Mouse (Mus musculus): ENCODE measurements around the gene Actr5. TPM values are rescaled to one million over a fixed set of nuclear protein-coding genes. Genes with fewer than 3 reads are reported as not detected.

Actr5 gene
- polyA plus RNA-seq, 1 experiment, result 7.7 TPM

GRCm38 (mm10) chr2:158609681-158610080 lies 15.0 kb upstream of the Actr5 start:
- Histone ChIP-seq H3K36me3 (ENCODE audit: control insufficient read depth, insufficient read depth, low read length) (no peaks in the 10 kb centered on the region), H3K4me1 (ENCODE audit: control insufficient read depth, insufficient read depth, insufficient read length, low read length) (no peaks in the 10 kb centered on the region; the same call in 1 of the 2 replicates), H3K27ac (ENCODE audit: insufficient read depth, low read depth, low read length) (no peak overlapping the region), H3K4me3 (ENCODE audit: low read depth, low read length) (no peak overlapping the region), H3K27me3 (ENCODE audit: control insufficient read depth, insufficient read depth, low read length) (peaks cover 81% of the 10 kb centered on the region)
- WGBS, result 4% methylated on average over 27 of the region's 27 CpGs
- TF ChIP-seq POLR2A (IDR thresholded peaks at IDR 0.05; ENCODE audit: low read depth, low read length) (no peak), CTCF (IDR thresholded peaks at IDR 0.05; ENCODE audit: extremely low read depth, insufficient read length, insufficient replicate concordance, low read depth, low read length) (no peak)

DNA sequence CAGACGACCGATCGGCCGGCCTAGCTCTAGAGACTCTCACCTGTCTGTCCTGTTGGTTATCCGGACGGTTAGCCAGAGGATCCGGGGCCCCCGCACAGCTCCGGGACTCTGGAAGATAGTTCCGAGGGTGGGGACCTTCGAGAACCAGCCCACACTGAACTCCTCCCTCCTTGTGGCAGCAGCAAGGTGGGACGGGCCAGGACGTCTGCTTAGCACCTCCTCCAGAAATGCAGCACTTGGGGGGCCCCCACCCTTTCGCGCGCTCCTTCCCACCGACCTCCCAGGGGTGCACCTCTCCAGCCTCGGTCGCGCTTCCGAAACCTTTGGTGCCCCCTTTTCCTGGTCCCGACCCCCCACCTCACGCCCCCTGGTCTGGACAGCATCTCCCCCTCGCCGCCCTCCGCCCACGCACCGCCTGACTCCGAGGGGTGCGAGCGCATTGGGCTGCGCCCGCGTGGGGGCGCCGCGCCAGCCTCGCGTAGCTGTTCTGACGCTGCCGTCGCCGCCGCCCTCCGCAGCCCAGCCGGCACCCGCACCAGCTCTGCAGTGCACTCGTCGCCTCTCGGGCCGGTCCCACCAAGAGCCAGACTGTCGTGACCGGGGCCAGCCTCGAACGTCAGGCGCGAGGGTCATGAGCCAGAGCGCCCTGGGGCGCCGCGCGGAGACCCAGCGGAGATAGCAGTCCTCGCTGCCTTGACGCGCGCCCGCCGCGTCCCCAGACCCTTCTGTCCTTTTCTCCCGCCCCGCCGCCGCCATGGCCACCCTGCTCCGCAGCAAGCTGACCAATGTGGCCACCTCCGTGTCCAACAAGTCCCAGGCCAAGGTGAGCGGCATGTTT lies 14.0 kb upstream of the Actr5 start, which contains the start of gene Slc32a1:
Gene Slc32a1 (plus strand): TSS at position 280 of the 838 bp plus-strand sequence.
- Histone ChIP-seq H3K27ac (ENCODE audit: insufficient read depth, low read depth, low read length) (no peak within 1 kb of the TSS), H3K27me3 (ENCODE audit: control insufficient read depth, insufficient read depth, low read length) (peaks cover 84% of the 10 kb centered on the region)

GRCm38 (mm10) chr2:158611326-158611719 lies 13.4 kb upstream of the Actr5 start:
- peaks cover 90% of the 10 kb centered on the region for H3K27me3 ChIP-seq (ENCODE audit: control insufficient read depth, insufficient read depth, low read length)

More for the DNA sequence above, 14.0 kb upstream of the Actr5 start, which contains the start of gene Slc32a1:
- no peaks in the 10 kb centered on the region for H3K36me3 ChIP-seq (ENCODE audit: control insufficient read depth, insufficient read depth, low read length)
- no peak within 1 kb of the TSS for H3K4me3 ChIP-seq (ENCODE audit: low read depth, low read length)
- TF ChIP-seq POLR2A (IDR thresholded peaks at IDR 0.05; ENCODE audit: low read depth, low read length) (no peak), CTCF (IDR thresholded peaks at IDR 0.05; ENCODE audit: extremely low read depth, insufficient read length, insufficient replicate concordance, low read depth, low read length) (no peak)
- 2% methylated on average over 77 of the region's 77 CpGs for WGBS
- H3K4me1 ChIP-seq (ENCODE audit: control insufficient read depth, insufficient read depth, insufficient read length, low read length), result no peaks in the 10 kb centered on the region; the same call in 1 of the 2 replicates

DNA sequence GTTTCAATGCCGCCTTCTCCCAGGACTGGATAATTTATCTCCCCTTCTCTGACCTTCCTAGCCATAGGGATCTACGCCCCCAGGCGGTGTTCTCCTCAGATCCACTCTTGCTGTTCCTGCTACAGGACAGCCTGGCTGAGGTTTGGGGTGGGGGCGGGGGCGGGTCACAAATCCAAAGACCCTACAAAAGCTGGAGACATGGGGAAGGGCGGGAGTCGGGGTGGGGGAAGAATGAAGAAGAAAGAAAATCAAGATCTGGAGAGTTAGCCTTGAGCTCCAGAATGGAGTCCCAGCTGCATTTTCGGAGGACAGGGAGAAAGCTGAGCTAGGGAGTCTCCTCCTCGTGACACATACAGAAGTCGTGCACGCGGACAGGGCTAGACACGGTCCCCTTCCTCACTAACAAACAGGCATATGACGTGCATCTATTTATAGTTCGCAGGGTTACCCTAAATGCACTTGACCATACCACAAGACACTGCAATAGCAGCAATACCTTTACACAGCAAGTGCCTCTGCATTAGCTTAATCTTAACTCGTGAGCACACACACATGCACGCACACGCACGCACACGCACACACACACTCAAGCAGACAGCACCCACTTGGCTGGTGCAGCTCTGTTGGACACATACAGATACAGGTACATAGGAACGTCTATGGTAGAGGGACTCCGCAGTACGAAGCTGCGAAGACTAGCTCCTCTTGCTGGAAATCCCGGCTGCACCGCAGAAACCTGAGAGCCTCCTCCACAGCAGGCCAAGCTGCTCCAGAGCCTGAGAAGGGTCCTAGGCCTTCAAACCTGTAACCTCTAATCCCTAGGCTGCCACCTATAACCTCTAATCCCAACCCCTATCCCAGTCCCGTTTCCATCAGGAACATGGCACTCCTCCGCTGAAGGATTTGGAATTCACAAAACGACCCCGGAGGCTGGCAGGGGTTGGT lies 12.7 kb upstream of the Actr5 start:
- Histone ChIP-seq H3K4me1 (ENCODE audit: control insufficient read depth, insufficient read depth, insufficient read length, low read length) (no peaks in the 10 kb centered on the region; the same call in 1 of the 2 replicates), H3K27me3 (ENCODE audit: control insufficient read depth, insufficient read depth, low read length) (peaks cover 94% of the 10 kb centered on the region), H3K27ac (ENCODE audit: insufficient read depth, low read depth, low read length) (no peak overlapping the region), H3K4me3 (ENCODE audit: low read depth, low read length) (no peak overlapping the region), H3K36me3 (ENCODE audit: control insufficient read depth, insufficient read depth, low read length) (no peaks in the 10 kb centered on the region)
- TF ChIP-seq POLR2A (IDR thresholded peaks at IDR 0.05; ENCODE audit: low read depth, low read length), result no peak
- TF ChIP-seq CTCF (IDR thresholded peaks at IDR 0.05; ENCODE audit: extremely low read depth, insufficient read length, insufficient replicate concordance, low read depth, low read length), result no peak
- WGBS, result 8% methylated on average over 30 of the region's 30 CpGs

More at GRCm38 (mm10) chr2:158611326-158611719, 13.4 kb upstream of the Actr5 start:
- WGBS, result 2% methylated on average over 30 of the region's 30 CpGs
- TF ChIP-seq POLR2A (IDR thresholded peaks at IDR 0.05; ENCODE audit: low read depth, low read length) (no peak), CTCF (IDR thresholded peaks at IDR 0.05; ENCODE audit: extremely low read depth, insufficient read length, insufficient replicate concordance, low read depth, low read length) (no peak)
- Histone ChIP-seq H3K4me1 (ENCODE audit: control insufficient read depth, insufficient read depth, insufficient read length, low read length) (no peaks in the 10 kb centered on the region; the same call in 1 of the 2 replicates), H3K27ac (ENCODE audit: insufficient read depth, low read depth, low read length) (no peak overlapping the region), H3K36me3 (ENCODE audit: control insufficient read depth, insufficient read depth, low read length) (no peaks in the 10 kb centered on the region), H3K4me3 (ENCODE audit: low read depth, low read length) (no peak overlapping the region)

- 12% methylated on average over 10 of the region's 10 CpGs for WGBS
- H3K27me3 ChIP-seq (ENCODE audit: control insufficient read depth, insufficient read depth, low read length), result peaks cover 94% of the 10 kb centered on the region
Observed at GRCm38 (mm10) chr2:158612671-158613250, 11.9 kb upstream of the Actr5 start.

GRCm38 (mm10) chr2:158613541-158614417 lies 10.9 kb upstream of the Actr5 start:
- Histone ChIP-seq H3K4me1 (ENCODE audit: control insufficient read depth, insufficient read depth, insufficient read length, low read length) (no peaks in the 10 kb centered on the region; the same call in 1 of the 2 replicates), H3K4me3 (ENCODE audit: low read depth, low read length) (no peak overlapping the region), H3K36me3 (ENCODE audit: control insufficient read depth, insufficient read depth, low read length) (no peaks in the 10 kb centered on the region), H3K27me3 (ENCODE audit: control insufficient read depth, insufficient read depth, low read length) (peaks cover 94% of the 10 kb centered on the region), H3K27ac (ENCODE audit: insufficient read depth, low read depth, low read length) (no peak overlapping the region)
- TF ChIP-seq CTCF (IDR thresholded peaks at IDR 0.05; ENCODE audit: extremely low read depth, insufficient read length, insufficient replicate concordance, low read depth, low read length), result peak; percentile 56; the same call in 1 of the 2 replicates
- no peak for TF ChIP-seq POLR2A (IDR thresholded peaks at IDR 0.05; ENCODE audit: low read depth, low read length)
- WGBS, result 6% methylated on average over 53 of the region's 53 CpGs

More at GRCm38 (mm10) chr2:158612671-158613250, 11.9 kb upstream of the Actr5 start:
- Histone ChIP-seq H3K4me1 (ENCODE audit: control insufficient read depth, insufficient read depth, insufficient read length, low read length) (no peaks in the 10 kb centered on the region; the same call in 1 of the 2 replicates), H3K27ac (ENCODE audit: insufficient read depth, low read depth, low read length) (no peak overlapping the region), H3K36me3 (ENCODE audit: control insufficient read depth, insufficient read depth, low read length) (no peaks in the 10 kb centered on the region), H3K4me3 (ENCODE audit: low read depth, low read length) (no peak overlapping the region)
- TF ChIP-seq POLR2A (IDR thresholded peaks at IDR 0.05; ENCODE audit: low read depth, low read length), result no peak
- TF ChIP-seq CTCF (IDR thresholded peaks at IDR 0.05; ENCODE audit: extremely low read depth, insufficient read length, insufficient replicate concordance, low read depth, low read length), result 0 out of 2 replicates have a peak, but pooled peaks have one; percentile 7
